Mouse (Mus musculus) hindbrain, embryonic 11.5 days (tissue): ENCODE measurements around the gene Rnpep. TPM values are rescaled to one million over a fixed set of nuclear protein-coding genes. Genes with fewer than 3 reads are reported as not detected.
"Not testable (repeated sequence)": the region's sequence is repeated elsewhere in the genome, so short reads cannot be mapped to it uniquely, and the experiment has no call there.

Experiments
- ATAC-seq: fragments of 200-750 bp; cut with Nextera tagmentation; 2 replicates; pipeline ENCODE4 v1.8.0; 2017; ENCODE audit warnings: mild to moderate bottlenecking, moderate TSS enrichment, moderate library complexity; ENCODE audit not compliant: low FRiP score
- DNase-seq: peaks from one replicate; pipeline ENCODE4 v3.0.0-alpha.2; 2015; ENCODE audit warnings: low spot score
- H3K27ac ChIP-seq: fragments of 300-500 bp; sonication (generic); 2 replicates; pipeline ENCODE4 v1.5.1; 2014; ENCODE audit warnings: mild to moderate bottlenecking, low read depth, low read length
- H3K27me3 ChIP-seq: fragments of 300-500 bp; sonication (generic); 2 replicates; pipeline ENCODE4 v1.6.1; 2014; ENCODE audit warnings: mild to moderate bottlenecking, low read length, moderate library complexity, mixed read lengths; ENCODE audit not compliant: control insufficient read depth, insufficient read depth
- H3K36me3 ChIP-seq: fragments of 300-500 bp; sonication (generic); 2 replicates; pipeline ENCODE4 v1.6.1; 2014; ENCODE audit warnings: mild to moderate bottlenecking, low read length, moderate library complexity, mixed read lengths; ENCODE audit not compliant: control insufficient read depth, insufficient read depth
- H3K4me1 ChIP-seq: fragments of 300-500 bp; sonication (generic); replicated peaks from 2 replicates; pipeline ENCODE4 v1.6.1; 2014; ENCODE audit warnings: low read length, mixed read lengths; ENCODE audit not compliant: control insufficient read depth, insufficient read depth
- H3K4me2 ChIP-seq: fragments of 300-500 bp; sonication (generic); replicated peaks from 2 replicates; pipeline ENCODE4 v1.6.1; 2014; ENCODE audit warnings: mild to moderate bottlenecking, low read depth, low read length
- H3K4me3 ChIP-seq: fragments of 300-500 bp; sonication (generic); 2 replicates; pipeline ENCODE4 v1.5.1; 2014; ENCODE audit warnings: low read depth, low read length
- H3K9ac ChIP-seq: fragments of 300-500 bp; sonication (generic); 2 replicates; pipeline ENCODE4 v1.6.1; 2014; ENCODE audit warnings: low read depth, low read length
- H3K9me3 ChIP-seq: fragments of 300-500 bp; sonication (generic); 2 replicates; pipeline ENCODE4 v1.6.1; 2016; ENCODE audit warnings: low read length; ENCODE audit not compliant: control insufficient read depth
- WGBS: fragments of 180-500 bp; shearing (Covaris S2); extraction: QIAGEN DNeasy Blood & Tissue Kit; methylation state at CpG from one replicate; pipeline ENCODE4 v1.1.7; 2014; 5-methylcytosine and 5-hydroxymethylcytosine counted together
- polyA plus RNA-seq: library from polyadenylated mRNA; unstranded; fragments of >200 nt; fragmentation: Nextera tagmentation; extraction: Ambion mirVana; gene quantifications from 2 replicates; pipeline ENCODE4 v1.2.1, GENCODE M21; 2014

Gene Rnpep
- polyA plus RNA-seq, 1 experiment from 2014 or later = 104 TPM

DNA sequence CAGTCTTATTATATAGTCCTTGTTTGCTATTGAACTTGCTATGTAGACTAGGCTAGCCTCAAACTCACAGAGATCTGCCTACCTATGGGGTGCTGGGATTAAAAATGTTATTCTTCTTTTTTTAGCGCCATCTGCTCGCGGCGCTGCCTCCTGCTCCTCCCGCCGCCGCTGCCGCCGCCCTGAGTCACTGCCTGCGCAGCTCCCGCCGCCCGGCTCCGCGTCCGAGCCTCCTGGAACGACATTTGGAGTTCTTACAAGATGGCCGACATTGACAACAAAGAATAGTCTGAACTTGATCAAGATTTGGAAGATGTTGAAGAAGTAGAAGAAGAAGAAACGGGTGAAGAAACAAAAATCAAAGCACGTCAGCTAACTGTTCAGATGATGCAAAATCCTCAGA, 52.0 kb downstream of the Rnpep start:
- 78% methylated on average over 20 of the region's 20 CpGs for WGBS
- H3K27me3 ChIP-seq, H3K36me3 ChIP-seq, H3K9me3 ChIP-seq, ATAC-seq, H3K4me3 ChIP-seq, H3K4me2 ChIP-seq, H3K27ac ChIP-seq, H3K9ac ChIP-seq, DNase-seq, H3K4me1 ChIP-seq: not testable (repeated sequence)

DNA sequence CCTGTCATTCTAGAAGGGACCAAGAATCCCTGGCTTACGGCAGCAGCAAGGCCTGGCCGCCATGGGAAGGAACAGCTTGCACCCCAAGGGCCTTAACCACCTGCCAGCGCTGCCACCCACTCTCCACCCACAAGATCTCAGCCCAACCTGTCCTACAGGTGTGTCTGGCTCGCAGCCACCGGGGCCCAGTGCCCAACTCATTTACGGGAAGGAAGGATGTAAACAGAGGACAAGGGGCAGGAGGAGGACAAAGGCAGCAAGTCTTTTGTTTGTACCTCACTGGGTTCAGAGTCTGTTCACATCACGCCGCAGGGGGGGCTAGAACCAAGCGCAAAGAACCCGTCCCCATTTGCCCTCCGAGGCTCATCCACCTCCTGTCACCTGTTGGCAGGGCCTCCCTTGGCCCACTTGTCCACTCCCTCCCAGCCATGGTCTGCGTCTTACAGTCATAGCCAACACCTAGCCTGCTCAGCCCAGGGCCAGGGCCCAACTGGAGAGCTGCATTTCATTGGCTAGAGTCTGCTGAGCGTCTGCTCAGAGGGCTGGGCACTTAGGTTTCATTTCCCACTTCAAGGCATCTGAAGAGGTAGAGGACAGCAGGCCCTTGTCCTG, 56.4 kb downstream of the Rnpep start:
- Histone ChIP-seq H3K27me3 (no peaks in the 10 kb centered on the region), H3K9ac (no peak overlapping the region), H3K4me2 (no peak overlapping the region), H3K36me3 (no peaks in the 10 kb centered on the region), H3K4me1 (no peaks in the 10 kb centered on the region), H3K4me3 (no peak overlapping the region), H3K9me3 (no peaks in the 10 kb centered on the region), H3K27ac (no peak overlapping the region)
- no peak for ATAC-seq
- 83% methylated on average over 13 of the region's 13 CpGs for WGBS
- DNase-seq = no peak

DNA sequence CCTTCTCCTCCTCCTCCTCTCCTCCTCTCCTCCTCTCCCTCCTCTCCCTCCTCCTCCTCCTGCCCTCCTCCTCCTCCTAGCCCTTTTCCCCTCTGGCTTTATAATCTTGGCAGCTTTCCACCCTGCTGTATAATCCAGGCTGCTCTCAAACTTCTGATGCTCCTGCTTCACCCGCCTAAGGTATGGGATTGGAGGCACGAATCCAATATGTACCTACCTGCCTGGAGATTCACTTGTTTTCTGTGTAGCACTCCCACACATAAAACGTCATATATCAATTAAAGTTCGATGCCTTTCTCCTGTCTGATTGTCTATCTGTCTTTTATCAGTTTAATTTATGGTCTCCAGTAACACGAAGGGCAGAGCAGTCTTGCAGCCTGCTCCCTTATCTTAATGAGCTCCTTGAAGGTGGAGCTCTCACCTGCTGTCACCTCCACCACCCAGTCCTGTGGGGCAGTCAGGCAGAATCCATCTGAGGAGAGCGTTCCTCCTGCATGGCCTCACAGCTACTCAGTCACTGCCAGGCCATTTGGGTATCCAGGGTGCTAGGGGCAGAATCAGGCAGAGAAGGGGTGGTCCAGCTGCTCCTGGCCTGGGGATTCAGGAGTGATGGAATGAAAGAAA, 58.8 kb downstream of the Rnpep start:
- no peaks in the 10 kb centered on the region for H3K9me3 ChIP-seq
- WGBS = 77% methylated on average over 6 of the region's 6 CpGs
- no peak for ATAC-seq
- no peaks in the 10 kb centered on the region for H3K36me3 ChIP-seq
- H3K9ac ChIP-seq = no peak overlapping the region
- no peak overlapping the region for H3K4me2 ChIP-seq
- H3K4me3 ChIP-seq = no peak overlapping the region
- no peak for DNase-seq
- H3K27ac ChIP-seq = no peak overlapping the region
- H3K4me1 ChIP-seq = no peaks in the 10 kb centered on the region
- H3K27me3 ChIP-seq = no peaks in the 10 kb centered on the region

DNA sequence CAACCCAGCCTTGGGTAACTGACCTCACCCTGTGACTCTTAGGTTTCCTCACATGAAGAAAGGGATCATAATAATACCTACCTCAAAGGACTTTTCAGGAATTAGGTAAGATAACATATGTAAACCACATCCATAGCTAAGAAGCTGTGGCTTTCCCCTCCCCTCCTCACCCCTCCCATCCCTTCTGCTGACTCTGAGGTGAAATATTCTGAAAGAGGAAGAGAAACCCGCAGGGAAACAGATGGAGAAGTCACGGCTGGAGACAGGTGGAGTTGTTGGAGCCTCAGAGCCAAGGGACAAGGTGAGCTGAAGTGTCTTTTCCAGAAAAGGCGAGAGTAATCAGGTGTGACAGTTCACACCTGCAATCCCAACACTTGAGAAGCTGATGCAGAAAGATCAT, 59.7 kb downstream of the Rnpep start:
- no peaks in the 10 kb centered on the region for H3K36me3 ChIP-seq
- no peak overlapping the region for H3K9ac ChIP-seq
- H3K9me3 ChIP-seq = no peaks in the 10 kb centered on the region
- no peaks in the 10 kb centered on the region for H3K27me3 ChIP-seq
- no peaks in the 10 kb centered on the region for H3K4me1 ChIP-seq
- WGBS = 87% methylated on average over 3 of the region's 3 CpGs
- DNase-seq = no peak
- ATAC-seq = no peak
- H3K27ac ChIP-seq = no peak overlapping the region
- no peak overlapping the region for H3K4me2 ChIP-seq
- no peak overlapping the region for H3K4me3 ChIP-seq

DNA sequence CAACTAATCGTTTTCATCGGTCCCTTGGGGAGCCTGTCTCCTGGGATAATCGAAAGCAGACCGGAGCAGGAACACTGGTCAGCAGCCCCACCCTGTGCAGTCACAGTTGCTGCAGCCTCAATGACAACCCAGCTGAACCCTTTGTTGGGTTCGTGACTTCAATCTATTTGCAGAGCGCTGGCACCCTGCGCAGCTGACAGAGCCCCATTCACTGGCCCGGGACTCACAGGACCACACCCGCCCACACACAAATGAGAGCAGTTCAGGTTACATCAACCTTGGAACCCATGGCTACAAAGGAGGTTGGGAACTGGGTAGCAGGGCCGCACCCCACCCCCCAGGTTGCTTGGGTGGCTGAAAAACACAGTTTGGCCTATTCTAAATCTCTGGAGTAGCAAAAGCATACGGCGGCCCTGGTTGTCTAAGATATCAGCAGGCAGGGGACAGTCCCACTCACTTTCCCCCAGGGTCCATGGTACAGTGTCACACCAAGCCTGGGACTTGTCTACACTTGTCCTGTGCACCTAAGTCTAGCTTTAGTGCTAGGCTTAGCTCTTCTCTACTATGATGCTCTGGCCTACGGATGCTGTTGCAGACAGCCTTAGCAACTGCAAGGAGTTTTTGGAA, 66.2 kb downstream of the Rnpep start:
- no peak overlapping the region for H3K27ac ChIP-seq
- H3K4me3 ChIP-seq = no peak overlapping the region
- DNase-seq (no peak), ATAC-seq (no peak)
- 0 out of 2 replicates have a peak, but pooled peaks cover 3% of the 10 kb centered on the region for H3K4me1 ChIP-seq
- H3K9ac ChIP-seq = no peak overlapping the region
- no peaks in the 10 kb centered on the region for H3K27me3 ChIP-seq
- WGBS = 45% methylated on average over 13 of the region's 13 CpGs
- no peaks in the 10 kb centered on the region for H3K9me3 ChIP-seq
- H3K4me2 ChIP-seq = no peak overlapping the region
- no peaks in the 10 kb centered on the region for H3K36me3 ChIP-seq

DNA sequence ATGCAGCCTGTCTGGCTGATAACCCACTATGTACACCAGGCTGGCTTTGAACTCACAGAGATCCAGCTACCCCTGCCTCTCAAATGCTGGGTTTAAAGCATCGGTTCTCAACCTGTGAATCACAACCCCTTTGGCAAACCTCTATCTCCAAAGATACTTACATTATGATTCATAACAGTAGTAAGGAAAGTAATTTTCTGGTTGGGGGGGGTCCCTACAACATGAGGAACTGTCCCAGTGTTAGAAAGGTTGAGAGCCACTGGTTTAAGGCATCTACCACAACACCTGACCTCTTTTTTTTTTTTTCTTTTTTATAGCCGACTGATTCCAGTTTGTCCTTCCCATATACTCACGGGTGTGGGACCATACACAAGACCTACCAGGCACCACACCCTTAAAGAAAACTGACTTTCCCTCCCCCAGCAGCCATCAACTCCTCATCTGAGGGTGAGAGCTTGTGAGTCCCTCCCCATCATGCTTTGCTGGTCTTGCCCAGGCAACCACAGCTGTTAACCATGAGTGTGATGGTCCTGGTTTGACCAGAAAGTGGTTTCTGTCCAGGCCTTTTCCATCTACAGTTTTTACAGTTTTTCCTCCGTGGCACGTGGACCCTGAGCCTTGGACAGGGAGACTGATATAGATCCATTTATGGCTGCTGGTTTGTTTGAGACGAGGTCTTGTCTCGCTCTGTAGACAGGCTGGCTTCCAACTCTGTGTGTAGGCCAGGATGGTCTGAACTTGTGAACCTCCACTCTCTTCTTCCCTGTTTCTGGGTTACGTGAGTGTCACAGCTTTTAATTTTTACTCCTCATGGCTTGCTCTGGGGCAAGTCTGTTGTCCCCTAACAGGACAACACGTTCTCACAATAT, 69.9 kb downstream of the Rnpep start:
- 0 out of 2 replicates have a peak, but pooled peaks cover 3% of the 10 kb centered on the region for H3K4me1 ChIP-seq
- H3K36me3 ChIP-seq = no peaks in the 10 kb centered on the region
- H3K4me3 ChIP-seq = no peak overlapping the region
- H3K9ac ChIP-seq = no peak overlapping the region
- 91% methylated on average over 9 of the region's 9 CpGs for WGBS
- no peaks in the 10 kb centered on the region for H3K27me3 ChIP-seq
- no peak overlapping the region for H3K4me2 ChIP-seq
- no peaks in the 10 kb centered on the region for H3K9me3 ChIP-seq
- DNase-seq = no peak
- H3K27ac ChIP-seq = no peak overlapping the region
- no peak for ATAC-seq

Other genes with a start within 250 kb of the Rnpep start
- gene Lgr6, start 178.8 kb downstream of the Rnpep start, polyA plus RNA-seq = 0.19 and 0.53 TPM in 2 replicates
- gene Ptpn7, start 151.4 kb downstream of the Rnpep start, polyA plus RNA-seq = 1.3 and 2.1 TPM in 2 replicates
- 84.5 and 84.6 TPM in 2 replicates for gene Arl8a, start 137.3 kb downstream of the Rnpep start, polyA plus RNA-seq
- not detected in 2 replicates for gene Gpr37l1, start 116.4 kb downstream of the Rnpep start, polyA plus RNA-seq
- gene Elf3, start 25.5 kb downstream of the Rnpep start, polyA plus RNA-seq = 0.73 and 2.0 TPM in 2 replicates
- 169 and 175 TPM in 2 replicates for gene Timm17a, start 29.7 kb upstream of the Rnpep start, polyA plus RNA-seq
- 0.32 and 0.45 TPM in 2 replicates for gene Lmod1, start 40.7 kb upstream of the Rnpep start, polyA plus RNA-seq
- gene Shisa4, start 91.2 kb upstream of the Rnpep start, polyA plus RNA-seq = 40.1 and 44.5 TPM in 2 replicates
- 176 and 217 TPM in 2 replicates for gene Ipo9, start 146.4 kb upstream of the Rnpep start, polyA plus RNA-seq